Mouse (Mus musculus): Measurements from ENCODE around the gene Pxn. TPM values are rescaled to one million over a fixed set of nuclear protein-coding genes. Genes with fewer than 3 reads are reported as not detected.
"Not testable (repeated sequence)": the region's sequence is repeated elsewhere in the genome, so short reads cannot be mapped to it uniquely, and the experiment has no call there.

The Pxn gene
- polyA plus RNA-seq, 3 experiments from 2014 or later = 13.7 to 22.1 (median 16.7) TPM

DNA sequence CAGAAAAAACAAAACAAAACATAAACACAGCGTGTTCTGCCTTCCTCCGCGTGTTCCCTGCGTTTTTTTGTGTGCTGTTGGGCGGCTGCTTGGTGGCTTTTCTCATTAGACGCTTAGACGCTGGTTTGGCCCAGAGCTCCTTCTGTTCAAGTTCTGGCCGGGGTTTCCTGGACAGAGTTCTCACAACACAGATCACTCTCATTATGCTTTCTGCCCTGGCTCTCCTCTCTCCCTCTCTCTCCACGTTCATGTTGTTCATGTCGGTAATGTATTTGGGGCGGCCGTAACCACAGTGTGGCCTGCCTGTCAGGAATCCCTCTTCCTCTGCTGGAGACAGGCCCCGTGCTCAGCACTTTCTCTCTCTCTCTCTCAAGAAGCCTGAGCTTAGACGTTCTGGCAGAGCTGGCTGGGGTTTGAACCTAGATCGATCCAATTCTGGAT, 2.9 kb downstream of the Pxn start:
- ATAC-seq = no peak

DNA sequence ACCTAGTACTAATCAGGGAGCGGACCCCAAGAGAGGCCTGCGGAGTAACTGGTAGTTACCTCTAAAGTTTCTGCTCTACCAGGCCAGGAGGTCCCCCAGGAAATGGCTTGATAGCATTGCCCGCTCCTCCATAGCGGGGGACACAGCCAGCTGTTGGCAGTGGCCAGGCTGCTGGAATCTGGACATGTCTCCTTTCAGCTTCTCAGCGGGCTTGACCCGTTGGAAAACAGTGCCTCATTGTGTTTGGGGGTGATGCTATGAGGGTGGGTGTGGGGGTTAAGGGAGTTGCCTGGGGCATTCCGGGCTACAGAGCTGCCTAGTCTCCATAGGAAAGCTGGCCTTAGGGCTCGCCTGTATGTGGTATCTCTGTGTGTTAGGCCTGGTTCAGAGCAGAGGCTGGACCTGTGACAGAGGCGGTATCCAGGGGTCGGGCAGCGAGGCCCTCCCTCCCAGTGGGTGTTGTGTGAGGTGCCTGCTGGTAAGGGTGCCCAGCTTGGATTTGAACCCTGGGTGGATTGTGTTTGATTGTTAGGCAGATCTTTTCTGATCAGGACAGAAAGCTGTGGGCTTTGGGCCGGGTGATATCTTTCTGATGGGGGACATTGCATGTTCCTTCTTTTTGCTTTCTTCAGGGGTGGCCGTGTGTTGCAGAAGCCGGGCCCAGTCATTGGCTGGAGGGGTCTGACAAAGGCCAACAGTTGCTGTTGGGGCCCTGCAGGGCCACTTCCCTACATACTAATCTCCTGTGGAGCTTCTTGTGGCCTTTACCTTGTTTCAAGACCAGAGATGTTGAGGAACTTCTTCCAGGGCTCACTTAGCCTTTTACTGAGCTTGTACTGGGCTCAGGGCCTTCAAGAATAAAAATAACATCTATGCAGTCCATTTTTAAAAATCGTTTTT, 3.6 kb downstream of the Pxn start:
- no peak for ATAC-seq

DNA sequence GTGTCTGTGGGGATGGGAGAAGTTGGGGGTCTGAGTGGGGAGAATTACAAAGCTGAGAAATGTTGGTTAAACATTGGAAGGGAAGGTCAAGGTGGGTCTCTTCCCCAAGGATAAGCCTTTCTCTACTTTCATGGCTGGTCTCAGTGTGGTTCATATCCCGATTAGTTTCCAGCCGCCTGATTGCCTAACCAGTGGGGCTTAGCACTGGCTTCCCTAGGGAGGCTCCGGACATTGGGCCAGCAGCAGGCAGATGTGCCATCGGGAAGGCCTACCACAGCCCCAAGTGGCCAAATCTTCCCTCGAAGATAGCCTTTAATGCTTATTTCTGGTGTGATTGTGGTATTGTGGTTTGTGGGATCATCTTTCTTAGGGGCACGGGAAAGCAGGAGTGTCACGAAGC, 5.9 kb downstream of the Pxn start:
- no peak for ATAC-seq

GRCm38 (mm10) chr5:115513246-115513645, 6.8 kb downstream of the Pxn start:
- no peak for ATAC-seq

DNA sequence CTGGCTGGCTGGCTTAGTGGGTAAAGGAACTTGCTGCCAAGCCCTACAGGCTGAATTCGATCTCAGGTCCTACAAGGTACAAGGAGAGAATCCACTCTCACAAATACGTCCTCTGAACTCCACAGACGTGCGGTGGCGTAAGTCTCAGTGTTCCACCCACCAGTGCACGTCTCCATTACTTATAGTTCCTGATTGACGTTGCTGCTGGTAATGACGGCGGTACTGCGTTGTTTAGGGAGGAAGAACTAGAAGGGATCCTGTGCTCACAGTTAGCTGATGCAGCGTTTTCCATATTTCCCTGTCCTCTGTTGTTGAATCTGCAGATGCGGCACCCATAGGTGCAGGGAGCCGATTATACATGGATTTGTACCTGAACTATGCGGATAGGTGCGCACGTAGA, 7.2 kb downstream of the Pxn start:
- ATAC-seq = no peak

DNA sequence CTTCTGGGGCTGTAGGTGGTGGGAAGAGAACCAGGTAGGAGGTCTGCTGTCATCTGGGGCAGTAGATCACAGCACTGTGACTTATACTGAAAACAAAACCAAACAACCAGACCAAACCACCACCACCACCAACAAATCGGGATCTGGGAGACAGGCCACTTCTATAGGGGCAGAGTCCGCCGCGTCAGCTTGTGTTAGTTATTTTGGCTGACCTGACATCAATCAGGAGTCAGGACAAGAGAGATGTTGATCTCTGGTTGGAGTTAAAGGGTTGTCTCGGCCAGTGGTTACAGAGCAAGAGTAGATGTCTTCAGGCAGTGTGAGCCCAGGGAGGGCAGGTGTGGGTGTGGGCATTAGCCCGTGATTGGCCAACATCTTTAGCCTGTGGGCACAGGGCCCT, 7.9 kb downstream of the Pxn start:
- ATAC-seq = no peak

GRCm38 (mm10) chr5:115514896-115515587, 8.6 kb downstream of the Pxn start:
- no peak for ATAC-seq

DNA sequence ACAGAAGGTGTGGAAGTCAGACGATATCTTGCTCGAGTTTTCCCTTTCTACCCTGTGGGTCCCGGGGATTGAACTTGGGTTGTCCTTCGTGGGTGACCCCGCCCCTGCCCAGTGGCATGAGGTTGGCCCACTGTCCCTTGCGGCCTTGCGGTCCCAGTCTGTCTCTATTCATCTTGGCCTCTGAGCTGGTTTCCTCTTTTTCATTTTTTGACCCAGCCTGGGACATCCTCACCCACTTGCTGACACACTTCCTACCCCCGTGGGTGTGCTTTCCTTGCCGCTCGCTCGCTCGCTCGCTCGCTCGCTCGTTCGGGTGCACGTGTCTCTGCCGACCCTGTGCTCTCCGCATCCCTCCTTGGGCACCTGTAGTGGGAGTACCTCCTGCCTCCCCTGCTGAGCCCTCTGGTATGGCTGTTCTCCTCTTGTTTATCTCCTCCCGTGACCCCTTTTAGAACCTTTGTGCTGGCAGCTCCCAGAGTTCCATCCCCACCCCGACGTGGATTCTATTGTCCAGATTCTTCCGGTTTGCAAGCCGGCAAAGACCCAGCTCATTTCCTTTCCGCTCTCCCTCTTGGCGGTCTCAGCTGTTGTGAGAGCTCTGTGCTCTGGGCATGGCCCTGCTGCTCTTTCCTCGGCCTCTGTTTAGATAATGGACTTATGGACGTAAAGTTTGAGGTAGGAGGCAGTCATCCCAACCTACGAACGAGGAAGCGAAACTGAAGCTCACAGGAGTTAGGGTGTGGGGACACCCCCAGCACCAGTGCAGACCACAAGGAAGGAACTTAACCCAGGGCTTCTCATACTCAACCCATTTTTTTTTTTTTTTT, 9.8 kb downstream of the Pxn start:
- ATAC-seq = peak; percentile 76

DNA sequence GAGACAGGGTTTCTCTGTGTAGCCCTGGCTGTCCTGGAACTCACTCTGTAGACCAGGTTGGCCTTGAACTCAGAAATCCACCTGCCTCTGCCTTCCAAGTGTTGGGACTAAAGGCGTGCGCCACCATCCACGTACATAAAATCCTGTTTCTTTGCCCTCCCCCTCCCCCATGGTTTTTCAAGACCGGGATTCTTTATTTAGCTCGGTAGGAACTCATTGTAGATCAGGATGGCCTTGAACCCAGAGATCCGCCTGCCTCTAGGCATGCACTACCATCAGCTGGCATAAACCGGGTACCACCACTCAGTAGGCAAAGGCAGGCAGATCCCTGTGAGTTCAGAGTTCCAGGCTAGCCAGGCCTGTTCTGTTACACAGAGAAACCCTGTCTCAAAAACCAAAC, 10.4 kb downstream of the Pxn start:
- ATAC-seq = no peak

DNA sequence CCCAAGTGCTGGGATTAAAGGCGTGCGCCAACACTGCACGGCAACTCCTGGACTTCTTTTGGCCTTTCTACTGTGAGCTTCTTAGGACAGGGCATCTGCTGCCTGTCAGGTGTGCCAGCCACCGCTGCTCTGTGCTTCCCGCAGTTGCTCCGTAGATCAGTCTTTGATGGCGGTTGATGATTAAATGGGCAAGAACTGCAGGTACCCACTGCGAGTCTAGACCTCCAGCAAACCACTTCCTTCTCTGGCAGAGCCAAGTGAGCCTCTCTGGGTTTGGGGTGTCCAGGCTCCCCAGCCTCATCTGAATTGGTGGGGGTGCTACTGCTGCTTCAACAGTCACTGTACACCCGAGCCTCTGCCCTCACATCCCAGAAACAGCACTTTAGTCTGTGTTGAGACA, 11.0 kb downstream of the Pxn start:
- ATAC-seq = no peak

- ATAC-seq = not testable (repeated sequence)
Observed at GRCm38 (mm10) chr5:115518214-115518613, 11.7 kb downstream of the Pxn start.

- no peak for ATAC-seq
Observed at GRCm38 (mm10) chr5:115520325-115520869, 13.9 kb downstream of the Pxn start.

DNA sequence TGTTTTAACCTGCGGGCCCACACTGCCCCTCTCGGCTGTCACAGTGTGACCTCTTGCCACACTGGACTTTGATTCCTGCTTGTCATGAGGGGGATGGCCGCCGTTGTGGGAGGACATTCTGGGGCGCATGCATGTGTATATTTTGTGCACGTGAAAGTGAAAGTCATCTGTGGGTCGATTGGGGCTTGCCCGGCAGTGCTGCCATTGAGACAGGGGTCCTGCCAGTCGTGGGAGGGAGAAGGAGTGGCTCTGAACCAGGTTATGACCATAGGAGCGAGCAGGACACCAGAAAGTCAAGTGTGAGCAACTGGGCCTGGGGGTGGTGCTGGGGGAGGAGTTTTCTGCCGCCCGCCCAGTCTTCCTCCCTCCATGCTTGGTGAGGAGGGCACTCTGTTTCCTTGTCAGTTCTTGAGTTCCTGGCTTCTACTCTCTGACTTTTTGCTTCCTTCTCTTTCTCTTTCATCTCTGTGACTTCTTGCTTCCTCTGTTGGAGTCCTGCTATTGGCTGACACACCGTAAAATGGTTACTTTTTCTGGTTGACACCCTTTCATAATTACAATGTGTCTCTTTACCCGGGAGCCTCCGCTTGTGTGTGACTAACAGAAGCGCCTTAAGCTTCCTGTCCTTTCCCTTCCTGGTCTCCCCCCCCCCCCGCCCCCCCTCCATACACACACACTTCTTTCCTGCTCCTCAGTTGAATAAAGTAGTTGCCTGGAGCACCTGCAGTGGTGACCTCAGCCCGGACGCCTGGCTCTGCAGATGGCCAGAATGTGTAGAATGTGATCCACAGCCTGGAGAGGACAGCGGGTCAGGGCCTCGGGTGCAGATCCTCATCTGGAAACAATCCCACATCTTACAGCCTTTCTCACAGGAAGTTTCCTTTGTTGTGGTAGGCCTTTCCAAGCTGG, 15.3 kb downstream of the Pxn start:
- ATAC-seq = peak; percentile 93

GRCm38 (mm10) chr5:115522531-115522930, 16.1 kb downstream of the Pxn start:
- ATAC-seq = no peak

DNA sequence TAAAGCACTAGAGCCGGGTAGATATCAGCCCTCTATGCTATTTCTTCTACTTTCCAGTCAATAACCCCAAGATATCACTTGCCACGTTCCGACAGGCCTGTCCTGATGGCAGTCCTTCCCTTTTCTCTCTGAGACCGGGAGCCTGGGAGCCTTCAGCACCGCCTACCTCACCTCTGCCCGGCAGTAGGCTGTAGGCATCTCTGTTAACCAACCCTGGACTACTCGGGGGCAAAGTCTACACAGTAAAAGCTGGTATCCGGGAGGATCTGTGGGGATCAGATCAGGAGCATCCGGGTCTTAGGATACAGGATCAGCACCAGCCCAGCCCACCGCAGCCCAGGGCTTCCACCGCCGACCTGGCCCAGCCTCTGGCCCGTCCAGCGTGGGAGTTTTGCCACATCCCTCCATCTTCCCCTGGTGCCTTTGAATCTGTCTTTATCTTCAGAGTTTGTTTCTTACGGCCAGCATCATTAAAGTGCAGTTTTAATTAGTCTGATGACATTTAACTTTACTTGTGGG, 16.6 kb downstream of the Pxn start:
- ATAC-seq = no peak

DNA sequence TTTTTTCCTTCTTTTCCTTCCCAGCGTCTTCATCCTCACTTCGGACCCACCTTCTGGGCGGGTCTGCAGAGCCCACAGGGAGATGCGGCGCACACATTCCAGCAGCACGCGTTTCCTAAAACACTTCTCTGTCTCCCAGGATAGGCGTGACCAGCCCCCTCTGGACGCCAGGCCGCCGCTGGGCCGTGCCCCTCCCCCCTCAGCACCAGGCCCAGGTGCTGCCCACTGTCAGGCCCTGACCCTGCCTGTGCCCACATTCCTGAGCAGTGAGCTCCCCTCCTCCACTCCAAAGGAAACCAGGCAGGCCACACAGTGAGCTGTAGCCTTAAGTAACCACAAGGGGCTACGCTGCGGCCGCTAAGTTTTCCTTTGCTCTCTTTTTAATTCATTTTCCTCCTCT, 17.5 kb downstream of the Pxn start:
- ATAC-seq = no peak

DNA sequence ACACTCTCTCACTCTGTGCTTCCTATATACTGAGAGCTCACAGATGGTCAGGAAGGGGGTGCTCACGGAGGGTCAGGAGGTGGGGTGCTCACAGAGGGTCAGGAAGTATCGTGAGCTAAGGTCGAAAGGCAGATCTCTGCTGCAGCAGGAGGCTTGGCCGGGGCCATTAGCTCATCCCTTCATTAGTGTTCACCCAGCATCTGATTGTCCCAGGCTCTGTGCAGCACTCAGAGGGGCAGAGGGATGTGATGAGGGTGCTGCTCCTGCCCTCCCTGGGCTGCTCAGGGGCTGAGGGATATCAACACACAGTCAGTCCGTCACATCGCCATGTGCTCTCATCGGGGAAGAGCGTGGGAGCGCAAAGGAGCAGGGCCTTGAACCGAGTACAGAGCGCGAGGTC, 18.0 kb downstream of the Pxn start:
- ATAC-seq = no peak

DNA sequence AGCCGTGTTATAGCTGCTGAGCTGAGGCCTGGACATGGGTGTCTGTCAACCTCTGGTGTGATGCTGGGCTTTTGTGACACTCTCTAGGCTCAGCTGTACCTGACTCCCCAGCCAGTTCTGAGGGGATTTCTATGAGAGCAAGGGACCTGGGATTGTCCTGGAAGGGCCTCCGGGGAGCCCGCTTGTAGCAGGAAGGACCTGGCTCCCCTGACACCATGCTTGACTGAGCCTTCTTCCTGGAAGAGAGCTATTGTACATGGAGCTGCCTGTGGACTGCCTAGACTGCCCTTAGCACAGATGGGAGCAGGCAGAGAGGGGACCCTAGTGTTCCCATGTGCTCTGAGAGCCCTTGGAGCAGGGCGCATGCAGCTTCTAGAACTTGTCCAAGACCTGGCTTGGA, 18.9 kb downstream of the Pxn start:
- ATAC-seq = no peak

GRCm38 (mm10) chr5:115525943-115526342, 19.5 kb downstream of the Pxn start:
- ATAC-seq = no peak

DNA sequence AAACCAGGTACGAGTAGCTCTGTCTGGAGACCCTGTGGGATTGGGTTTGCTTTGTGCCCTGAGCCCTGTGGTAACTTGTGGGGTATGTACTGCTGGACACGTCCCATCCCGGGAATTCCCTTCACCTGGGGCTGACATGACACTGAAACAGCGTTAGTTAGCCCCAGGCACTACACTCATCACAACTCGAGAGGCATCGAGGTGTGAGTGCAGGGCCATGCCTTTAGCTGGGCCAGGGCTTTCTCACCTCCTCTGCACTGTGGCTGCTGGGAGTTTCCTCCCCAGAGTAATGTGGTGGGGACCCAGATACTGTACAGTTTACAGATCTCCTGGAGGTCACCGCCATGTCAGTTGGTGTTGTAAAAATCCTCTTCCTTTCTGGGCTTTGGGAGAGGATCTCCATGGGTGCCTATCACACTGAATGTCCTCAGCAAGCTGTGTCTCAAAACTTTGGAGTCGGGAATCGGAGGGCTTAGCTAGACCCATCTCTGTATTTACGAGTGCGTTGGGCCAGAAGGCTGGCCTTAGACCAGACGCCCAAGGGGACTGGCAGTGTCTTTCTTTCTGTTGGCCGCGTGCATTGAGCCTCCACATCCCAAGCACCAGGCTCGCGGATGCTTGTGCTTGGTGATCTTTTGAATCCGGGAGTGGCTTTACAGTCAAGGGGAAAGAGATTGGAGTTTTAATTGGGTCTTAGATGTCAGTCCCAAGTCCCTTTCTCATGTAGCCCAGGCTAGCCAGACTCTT, 20.2 kb downstream of the Pxn start:
- no peak for ATAC-seq

GRCm38 (mm10) chr5:115528128-115528527, 21.7 kb downstream of the Pxn start:
- ATAC-seq = no peak
